Mouse (Mus musculus): ENCODE data around the gene Lsamp.

DNA sequence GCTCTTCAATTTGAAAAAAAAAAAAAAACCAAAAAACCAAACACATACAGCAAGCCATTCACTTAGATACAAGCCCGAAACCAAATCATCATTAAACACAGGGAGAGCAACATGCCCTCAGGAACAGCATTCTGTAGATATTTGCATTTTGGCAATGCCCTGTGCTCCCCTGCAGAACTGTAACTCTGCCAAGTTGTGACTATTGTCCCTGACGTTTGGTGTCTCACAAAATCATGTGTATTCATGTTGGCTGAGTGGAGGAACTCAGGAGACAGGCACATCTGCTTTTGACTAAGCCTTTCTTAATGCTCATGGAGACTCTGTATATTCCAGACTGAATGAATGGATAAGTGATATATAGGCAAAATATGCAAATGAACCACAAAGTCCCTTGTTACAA, 724.4 kb downstream of the Lsamp start:
- TF ChIP-seq CTCF (IDR thresholded peaks at IDR 0.05; ENCODE audit: low read depth, low read length) (no peak), EP300 (IDR thresholded peaks at IDR 0.05; ENCODE audit: insufficient read depth, low read depth, low read length) (no peak)
